Mouse (Mus musculus): ENCODE results near the gene Suv39h1. TPM values are rescaled to one million over a fixed set of nuclear protein-coding genes. Genes with fewer than 3 reads are reported as not detected.
"Not testable (repeated sequence)": the region's sequence is repeated elsewhere in the genome, so short reads cannot be mapped to it uniquely, and the experiment has no call there.

Gene Suv39h1
- polyA plus RNA-seq, 1 experiment from 2014 or later: 51.5 TPM

DNA sequence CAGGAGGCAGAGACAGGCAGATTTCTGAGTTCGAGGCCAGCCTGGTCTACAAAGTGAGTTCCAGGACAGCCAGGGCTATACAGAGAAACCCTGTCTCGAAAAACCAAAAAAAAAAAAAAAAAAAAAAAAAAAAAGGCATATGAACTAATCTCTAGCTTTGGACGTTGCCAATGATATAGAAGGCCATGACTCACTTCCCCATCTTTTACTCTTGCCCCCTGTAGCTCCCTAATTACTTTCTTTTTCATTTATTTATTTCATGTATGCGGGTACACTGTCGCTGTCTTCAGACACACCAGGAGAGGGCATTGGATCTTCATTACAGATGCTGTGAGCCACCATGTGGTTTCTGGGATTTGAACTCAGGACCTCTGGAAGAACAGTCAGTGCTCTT, 16.4 kb upstream of the Suv39h1 start:
- 81% methylated on average over 4 of the region's 5 CpGs for WGBS

DNA sequence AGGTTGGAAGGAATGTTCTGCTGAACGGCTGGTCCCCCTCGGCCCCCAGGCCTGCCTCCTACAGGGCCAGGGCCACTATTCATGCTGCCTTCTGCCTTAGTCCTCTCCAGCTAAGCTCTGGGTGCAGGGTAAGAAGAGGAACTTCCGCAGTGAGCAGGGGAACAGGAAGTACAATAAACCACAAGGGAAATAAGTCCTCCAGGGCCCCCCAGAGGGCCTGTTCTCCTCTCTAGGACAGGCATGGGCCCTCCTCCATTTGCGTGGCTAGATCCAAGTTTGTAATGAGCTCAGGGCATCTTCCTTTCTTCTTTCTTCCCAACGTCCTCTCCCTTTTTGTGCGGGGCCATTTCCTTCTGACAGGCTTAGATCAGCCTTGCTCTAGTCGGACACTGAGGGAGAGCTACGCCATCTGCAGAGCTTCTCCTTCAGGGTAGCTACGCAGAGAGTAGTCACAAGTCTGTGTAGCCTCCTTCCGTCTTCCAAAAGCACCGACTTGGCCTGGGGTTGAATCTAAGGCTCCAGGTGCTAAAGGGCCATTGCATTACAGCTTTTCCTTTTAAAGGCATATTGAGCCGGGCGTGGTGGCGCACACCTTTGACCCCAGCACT, 15.9 kb upstream of the Suv39h1 start, which contains the start of gene Was:
TSS of gene Was (minus strand) at position 153 of the 608 bp plus-strand sequence.
- Histone ChIP-seq H3K4me3 (replicated peaks) (no peak within 1 kb of the TSS), H3K27ac (replicated peaks) (no peak within 1 kb of the TSS), H3K9ac (no peak within 1 kb of the TSS), H3K4me1 (no peaks in the 10 kb centered on the region), H3K36me3 (no peaks in the 10 kb centered on the region), H3K27me3 (no peaks in the 10 kb centered on the region), H3K9me3 (replicated peaks) (no peaks in the 10 kb centered on the region), H3K4me2 (replicated peaks) (no peak within 1 kb of the TSS)
- WGBS: 80% methylated on average over 14 of the region's 14 CpGs
- ATAC-seq (ENCODE audit: insufficient number of reproducible peaks, low FRiP score, low TSS enrichment, low read depth): no peak

More for the DNA sequence above, 16.4 kb upstream of the Suv39h1 start:
- H3K4me3 ChIP-seq (replicated peaks); H3K27me3 ChIP-seq; H3K9ac ChIP-seq; ATAC-seq (ENCODE audit: insufficient number of reproducible peaks, low FRiP score, low TSS enrichment, low read depth); H3K36me3 ChIP-seq; H3K4me2 ChIP-seq (replicated peaks); H3K27ac ChIP-seq (replicated peaks); H3K9me3 ChIP-seq (replicated peaks); H3K4me1 ChIP-seq: not testable (repeated sequence)

DNA sequence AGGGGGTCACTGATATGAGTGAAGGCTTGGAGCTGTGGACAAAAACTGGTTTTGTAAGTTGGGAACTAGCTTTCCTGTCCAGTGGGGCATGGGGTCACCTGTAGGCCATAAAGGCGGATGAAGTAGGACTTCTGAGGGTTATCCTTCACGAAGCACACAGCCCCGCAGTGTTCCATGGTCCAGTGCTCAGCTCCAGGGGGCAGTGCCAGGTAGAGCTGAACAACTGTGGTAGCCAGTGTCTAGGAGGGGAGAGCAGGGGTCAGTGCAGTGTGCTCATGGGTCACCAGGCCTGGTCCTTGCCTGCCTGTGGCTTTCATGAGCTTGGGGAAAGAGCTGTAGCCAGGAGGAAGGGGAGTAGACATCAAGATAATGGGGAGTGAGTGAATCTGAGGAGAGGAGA, 15.2 kb upstream of the Suv39h1 start:
- no peaks in the 10 kb centered on the region for H3K27me3 ChIP-seq
- H3K9ac ChIP-seq: no peak overlapping the region
- no peaks in the 10 kb centered on the region for H3K4me1 ChIP-seq
- 91% methylated on average over 3 of the region's 3 CpGs for WGBS
- no peaks in the 10 kb centered on the region for H3K36me3 ChIP-seq
- no peak overlapping the region for H3K4me3 ChIP-seq (replicated peaks)
- ATAC-seq (ENCODE audit: insufficient number of reproducible peaks, low FRiP score, low TSS enrichment, low read depth): no peak
- H3K27ac ChIP-seq (replicated peaks): no peak overlapping the region
- no peaks in the 10 kb centered on the region for H3K9me3 ChIP-seq (replicated peaks)
- H3K4me2 ChIP-seq (replicated peaks): no peak overlapping the region

DNA sequence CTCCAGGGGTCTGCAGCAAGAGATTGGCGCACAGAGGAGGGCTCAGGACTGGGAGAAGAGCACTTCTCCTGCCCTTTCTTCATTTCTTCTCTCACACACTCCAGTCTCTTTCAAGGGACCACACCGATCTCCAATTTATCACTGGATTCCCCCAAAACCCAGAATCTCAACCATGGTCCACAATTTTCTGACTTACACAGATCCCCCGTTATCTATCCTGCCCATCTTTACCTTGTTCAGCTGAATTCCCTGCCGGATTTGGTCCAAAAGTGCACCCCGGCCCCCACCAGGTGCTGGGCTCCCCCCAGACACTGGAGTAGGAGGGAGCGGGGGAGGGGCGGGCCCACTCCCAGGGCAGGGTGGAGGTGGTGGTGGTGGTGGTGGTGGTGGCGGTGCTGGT, 11.1 kb upstream of the Suv39h1 start:
- Histone ChIP-seq H3K36me3 (no peaks in the 10 kb centered on the region), H3K4me1 (no peaks in the 10 kb centered on the region), H3K4me3 (replicated peaks) (no peak overlapping the region), H3K9ac (no peak overlapping the region), H3K27ac (replicated peaks) (no peak overlapping the region), H3K4me2 (replicated peaks) (no peak overlapping the region), H3K27me3 (no peaks in the 10 kb centered on the region), H3K9me3 (replicated peaks) (no peaks in the 10 kb centered on the region)
- ATAC-seq (ENCODE audit: insufficient number of reproducible peaks, low FRiP score, low TSS enrichment, low read depth): no peak
- WGBS: 79% methylated on average over 8 of the region's 8 CpGs

DNA sequence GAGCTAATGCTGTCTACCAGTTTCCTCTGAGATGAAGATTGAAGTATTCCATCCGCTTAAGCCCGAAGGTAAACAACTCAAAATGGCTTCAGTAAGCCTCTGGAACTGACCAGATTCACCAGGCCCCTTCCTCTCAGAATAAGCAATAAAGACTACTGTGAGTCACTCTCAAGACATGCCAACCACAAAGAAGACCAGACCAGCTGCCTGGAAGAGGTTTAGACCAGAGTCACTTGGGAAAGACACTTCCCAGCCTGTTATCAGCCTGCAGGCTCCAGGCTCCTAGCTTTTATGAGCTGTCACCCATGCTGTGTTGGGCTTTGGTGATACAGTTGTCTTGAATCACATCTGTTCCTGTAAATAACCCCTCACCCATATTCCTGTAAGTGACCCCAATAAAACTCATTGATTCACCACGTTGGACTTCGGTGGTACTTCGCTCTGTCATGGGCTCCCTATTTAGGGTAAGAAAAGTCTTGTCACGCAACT, 10.3 kb upstream of the Suv39h1 start:
- Histone ChIP-seq H3K27ac (replicated peaks) (no peak overlapping the region), H3K4me1 (no peaks in the 10 kb centered on the region), H3K36me3 (no peaks in the 10 kb centered on the region), H3K27me3 (no peaks in the 10 kb centered on the region), H3K9ac (no peak overlapping the region), H3K4me3 (replicated peaks) (no peak overlapping the region), H3K9me3 (replicated peaks) (no peaks in the 10 kb centered on the region), H3K4me2 (replicated peaks) (no peak overlapping the region)
- ATAC-seq (ENCODE audit: insufficient number of reproducible peaks, low FRiP score, low TSS enrichment, low read depth): no peak
- WGBS: 89% methylated on average over 6 of the region's 6 CpGs

DNA sequence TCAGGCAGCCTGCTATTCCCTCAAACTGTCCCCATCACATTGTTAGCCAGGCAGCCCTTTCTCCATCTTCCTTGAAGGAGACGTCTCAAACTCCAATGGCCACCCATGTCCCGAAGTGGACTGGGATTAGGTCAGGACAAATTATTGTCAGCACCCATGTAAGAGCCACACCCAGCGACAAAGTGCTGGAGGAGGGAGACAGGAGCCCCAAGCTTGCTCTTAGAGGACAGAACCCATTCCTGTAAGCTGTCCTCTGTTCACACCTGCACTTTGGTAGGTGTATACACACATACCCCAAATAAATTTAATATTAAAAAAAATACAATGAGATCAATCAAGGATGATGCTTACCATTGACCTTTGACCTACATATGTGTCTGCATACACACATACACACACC, 544 bp upstream of the Suv39h1 start:
- Histone ChIP-seq H3K27ac (replicated peaks) (0 out of 2 replicates have a peak overlapping the region, but pooled peaks have one; percentile 5), H3K27me3 (no peaks in the 10 kb centered on the region), H3K9me3 (replicated peaks) (no peaks in the 10 kb centered on the region), H3K36me3 (peaks cover 6% of the 10 kb centered on the region; the same call in 1 of the 2 replicates), H3K4me1 (no peaks in the 10 kb centered on the region), H3K4me3 (replicated peaks) (peak overlapping the region; percentile 59), H3K4me2 (replicated peaks) (peak overlapping the region; percentile 48), H3K9ac (peak overlapping the region; percentile 6; the same call in 1 of the 2 replicates)
- 24% methylated on average over 3 of the region's 3 CpGs for WGBS
- ATAC-seq (ENCODE audit: insufficient number of reproducible peaks, low FRiP score, low TSS enrichment, low read depth): no peak

DNA sequence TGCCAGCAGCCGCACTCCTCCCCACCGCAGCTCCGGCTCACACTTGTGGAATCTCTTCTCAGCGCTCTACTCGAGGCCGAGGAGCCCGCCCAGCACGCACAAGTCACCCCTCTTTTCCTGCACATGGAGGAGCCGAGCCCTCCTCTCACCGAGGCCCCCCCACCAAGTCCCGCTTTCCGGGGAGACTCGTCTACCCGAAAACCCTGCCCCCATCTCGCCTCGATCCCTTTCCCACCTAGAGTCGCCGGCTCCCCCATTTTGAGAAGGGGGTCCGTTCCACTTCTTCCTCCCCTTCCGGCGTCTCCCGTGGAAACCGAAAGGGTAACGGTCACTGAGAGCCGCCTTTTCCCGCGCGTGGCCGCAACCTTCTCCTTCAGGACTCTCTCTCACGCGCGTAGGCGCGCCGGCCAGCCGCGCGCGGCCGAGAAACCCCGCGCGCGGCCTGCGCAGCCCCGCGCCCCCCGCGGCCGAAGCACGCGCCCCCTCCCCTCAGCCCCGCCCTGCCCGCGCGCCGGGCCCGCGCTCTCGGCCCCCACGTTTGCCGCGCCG, 605 bp downstream of the Suv39h1 start:
- WGBS: 16% methylated on average over 52 of the region's 64 CpGs
- no peaks in the 10 kb centered on the region for H3K9me3 ChIP-seq (replicated peaks)
- no peaks in the 10 kb centered on the region for H3K4me1 ChIP-seq
- peak overlapping the region; percentile 59 for H3K4me3 ChIP-seq (replicated peaks)
- H3K27me3 ChIP-seq: no peaks in the 10 kb centered on the region
- H3K9ac ChIP-seq: peak overlapping the region; percentile 45
- peak; percentile 62 for ATAC-seq (ENCODE audit: insufficient number of reproducible peaks, low FRiP score, low TSS enrichment, low read depth)
- peaks cover 9% of the 10 kb centered on the region; the same call in 1 of the 2 replicates for H3K36me3 ChIP-seq
- H3K4me2 ChIP-seq (replicated peaks): peak overlapping the region; percentile 44
- H3K27ac ChIP-seq (replicated peaks): peak overlapping the region; percentile 90

DNA sequence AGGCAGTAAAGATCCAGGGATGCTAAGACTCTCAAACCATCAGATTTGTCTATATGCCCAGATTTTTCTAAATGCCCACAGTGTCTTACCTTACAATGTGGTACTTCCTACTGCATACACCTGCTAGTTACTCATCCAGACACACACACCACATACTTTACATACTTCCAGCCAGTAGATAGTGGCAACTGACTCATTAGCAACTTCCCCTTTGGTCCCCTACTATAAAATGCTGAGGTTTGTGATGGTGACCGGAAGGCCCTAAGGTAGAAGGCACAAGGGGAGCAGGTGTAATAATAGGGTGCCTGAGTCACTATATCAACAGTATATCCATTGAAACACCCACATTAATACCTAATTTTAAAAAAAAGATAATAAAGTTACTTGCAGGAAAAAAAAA, 5.4 kb downstream of the Suv39h1 start:
- H3K27me3 ChIP-seq: no peaks in the 10 kb centered on the region
- no peak for ATAC-seq (ENCODE audit: insufficient number of reproducible peaks, low FRiP score, low TSS enrichment, low read depth)
- H3K4me1 ChIP-seq: no peaks in the 10 kb centered on the region
- H3K9ac ChIP-seq: no peak overlapping the region
- H3K9me3 ChIP-seq (replicated peaks): no peaks in the 10 kb centered on the region
- H3K36me3 ChIP-seq: peaks cover 16% of the 10 kb centered on the region; the same call in 1 of the 2 replicates
- no peak overlapping the region for H3K4me2 ChIP-seq (replicated peaks)
- 90% methylated on average over 1 of the region's 1 CpGs for WGBS
- H3K27ac ChIP-seq (replicated peaks): no peak overlapping the region
- H3K4me3 ChIP-seq (replicated peaks): no peak overlapping the region

DNA sequence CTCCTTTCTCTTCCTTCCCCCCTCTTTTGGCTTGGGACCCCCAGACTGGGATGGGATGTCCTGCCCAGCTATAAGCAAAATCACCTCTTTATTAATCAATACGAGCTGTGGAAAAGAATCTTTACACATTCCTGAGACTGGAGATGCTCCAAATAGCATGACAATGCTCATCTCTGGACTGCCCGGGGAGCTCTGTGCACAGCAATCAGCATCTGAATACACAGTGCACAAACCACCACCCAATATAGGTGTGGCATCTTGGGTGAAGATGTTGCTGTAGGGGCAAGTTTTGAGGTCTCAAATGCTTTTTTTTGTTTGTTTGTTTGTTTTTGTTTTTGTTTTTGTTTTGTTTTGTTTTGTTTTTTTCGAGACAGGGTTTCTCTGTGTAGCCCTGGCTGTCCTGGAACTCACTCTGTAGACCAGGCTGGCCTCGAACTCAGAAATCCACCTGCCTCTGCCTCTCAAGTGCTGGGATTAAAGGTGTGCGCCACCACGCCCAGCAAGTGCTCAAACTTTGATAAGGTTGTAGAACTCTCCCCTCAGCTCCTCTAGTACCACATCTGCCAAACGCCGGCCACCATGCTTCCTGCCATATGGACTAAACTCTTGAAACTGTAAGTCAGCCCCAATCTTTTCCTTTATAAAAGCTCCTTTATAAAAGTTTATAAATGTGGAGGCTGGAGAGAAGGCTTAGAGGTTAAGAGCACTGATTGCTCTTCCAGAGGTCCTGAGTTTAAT, 23.3 kb downstream of the Suv39h1 start:
- not testable (repeated sequence) for H3K4me3 ChIP-seq (replicated peaks); H3K4me1 ChIP-seq; ATAC-seq (ENCODE audit: insufficient number of reproducible peaks, low FRiP score, low TSS enrichment, low read depth); H3K36me3 ChIP-seq; H3K4me2 ChIP-seq (replicated peaks); H3K27ac ChIP-seq (replicated peaks); H3K9ac ChIP-seq; H3K9me3 ChIP-seq (replicated peaks); H3K27me3 ChIP-seq
- 81% methylated on average over 8 of the region's 8 CpGs for WGBS

DNA sequence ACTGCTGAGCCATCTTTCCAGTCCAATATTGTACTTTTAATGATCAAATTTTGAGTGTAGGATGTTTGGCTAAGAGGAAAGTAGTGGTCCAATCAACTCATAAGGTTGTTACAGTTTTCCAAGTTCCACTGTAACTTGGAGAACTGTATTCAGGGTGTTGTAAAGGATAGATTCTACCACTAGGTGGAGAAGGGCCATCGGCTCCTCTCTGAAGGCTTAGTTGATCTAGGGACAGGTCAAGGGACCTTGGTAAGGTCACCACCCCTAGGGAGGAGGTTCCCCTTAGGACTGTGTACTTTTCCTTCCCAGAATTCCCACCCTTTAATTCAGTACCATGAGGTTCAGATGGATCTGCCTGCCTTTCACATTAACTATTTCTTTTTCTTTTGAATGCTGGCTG, 41.6 kb downstream of the Suv39h1 start:
- H3K4me3 ChIP-seq (replicated peaks): no peak overlapping the region
- no peaks in the 10 kb centered on the region for H3K27me3 ChIP-seq
- 61% methylated on average over 1 of the region's 1 CpGs for WGBS
- H3K4me1 ChIP-seq: no peaks in the 10 kb centered on the region
- H3K9me3 ChIP-seq (replicated peaks): no peaks in the 10 kb centered on the region
- no peak for ATAC-seq (ENCODE audit: insufficient number of reproducible peaks, low FRiP score, low TSS enrichment, low read depth)
- H3K36me3 ChIP-seq: no peaks in the 10 kb centered on the region
- no peak overlapping the region for H3K9ac ChIP-seq
- no peak overlapping the region for H3K4me2 ChIP-seq (replicated peaks)
- H3K27ac ChIP-seq (replicated peaks): no peak overlapping the region

DNA sequence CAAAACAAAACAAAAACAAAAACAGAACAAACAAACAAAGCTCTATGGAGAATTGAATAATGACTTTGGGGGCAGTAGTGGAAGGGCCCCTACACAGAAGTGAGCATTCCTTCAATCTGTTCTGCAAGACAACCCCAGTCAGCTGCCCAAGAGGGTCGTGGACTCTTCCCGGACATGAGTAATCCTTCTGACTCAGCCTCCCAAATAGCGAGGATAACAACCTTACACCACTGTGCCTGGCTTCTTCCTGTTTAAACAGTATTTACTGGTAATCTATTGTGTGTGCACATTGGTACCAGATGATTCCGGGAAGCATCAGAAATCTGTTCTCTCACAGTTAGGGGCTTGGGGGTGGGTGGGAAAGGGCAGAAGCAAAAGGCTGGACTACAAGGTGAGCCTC, 47.7 kb downstream of the Suv39h1 start:
- H3K27ac ChIP-seq (replicated peaks): no peak overlapping the region
- no peaks in the 10 kb centered on the region for H3K36me3 ChIP-seq
- H3K9ac ChIP-seq: no peak overlapping the region
- H3K4me2 ChIP-seq (replicated peaks): no peak overlapping the region
- H3K9me3 ChIP-seq (replicated peaks): no peaks in the 10 kb centered on the region
- H3K4me1 ChIP-seq: no peaks in the 10 kb centered on the region
- H3K27me3 ChIP-seq: no peaks in the 10 kb centered on the region
- H3K4me3 ChIP-seq (replicated peaks): no peak overlapping the region
- WGBS: 59% methylated on average over 4 of the region's 4 CpGs
- no peak for ATAC-seq (ENCODE audit: insufficient number of reproducible peaks, low FRiP score, low TSS enrichment, low read depth)

Data from embryonic facial prominence, embryonic 15.5 days (tissue).